Mouse (Mus musculus): ENCODE measurements around the gene Oip5.

Oip5 gene

GRCm38 (mm10) chr2:119584282-119584681 lies 34.0 kb downstream of the Oip5 start:
- no peak for DNase-seq (ENCODE audit: low spot score in 2 of 2)

DNA sequence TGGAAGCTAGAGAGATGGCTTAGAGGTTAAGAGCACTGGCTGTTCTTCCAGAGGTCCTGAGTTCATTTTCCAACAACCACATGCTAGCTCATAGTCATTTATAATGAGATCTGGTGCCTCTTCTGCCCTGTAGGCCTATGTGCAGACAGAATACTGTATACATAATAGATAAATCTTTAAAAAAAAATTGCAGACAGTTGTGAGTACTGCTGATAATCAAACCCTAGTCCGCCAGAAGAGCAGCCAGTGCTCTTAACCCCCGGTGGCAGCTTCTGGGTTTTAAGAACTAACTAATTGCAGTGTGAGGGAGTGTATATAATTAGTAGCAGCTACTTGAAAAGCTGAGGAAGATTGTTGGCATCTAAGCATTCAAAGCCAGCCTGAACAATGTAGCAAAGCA lies 34.8 kb downstream of the Oip5 start:
- DNase-seq (ENCODE audit: low spot score in 2 of 2) = no peak

GRCm38 (mm10) chr2:119581571-119581970 lies 36.7 kb downstream of the Oip5 start:
- DNase-seq (ENCODE audit: low spot score in 2 of 2) = no peak

DNA sequence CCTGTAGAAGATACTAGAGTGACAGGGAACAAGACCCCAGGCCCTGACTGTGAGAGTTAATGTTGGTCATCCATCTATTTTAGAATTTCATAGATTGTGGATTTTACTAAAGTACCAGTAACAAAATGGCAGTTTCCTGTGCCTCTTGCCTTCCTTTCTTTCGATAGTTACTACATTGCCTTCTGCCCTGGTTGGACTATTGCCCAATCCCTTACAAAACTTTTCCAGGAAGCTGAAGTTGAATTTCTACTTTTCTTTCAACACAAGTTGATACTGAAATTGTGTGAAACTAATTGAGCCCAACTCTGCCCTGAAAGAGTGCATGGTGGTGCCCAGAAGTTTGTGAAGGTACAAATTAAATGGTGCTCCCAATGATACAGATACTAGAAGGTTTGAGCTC lies 45.8 kb downstream of the Oip5 start:
- DNase-seq (ENCODE audit: low spot score in 2 of 2) = no peak

- no peak for DNase-seq (ENCODE audit: low spot score in 2 of 2)
Measured at GRCm38 (mm10) chr2:119566182-119566855, 52.0 kb downstream of the Oip5 start.

- DNase-seq (ENCODE audit: low spot score in 2 of 2) = no peak
Measured at GRCm38 (mm10) chr2:119565284-119565683, 53.0 kb downstream of the Oip5 start.

GRCm38 (mm10) chr2:119561794-119562193 lies 56.5 kb downstream of the Oip5 start:
- DNase-seq (ENCODE audit: low spot score in 2 of 2) = no peak

All from thymus, postnatal 10 days (tissue).